Mouse (Mus musculus): Measurements from ENCODE around the gene C1qtnf2.

C1qtnf2 gene

GRCm38 (mm10) chr11:43474225-43474774, at the start of gene C1qtnf2:
C1qtnf2 (plus strand) TSS chr11:43474276.
- no peak for DNase-seq (ENCODE audit: low spot score)

- DNase-seq (ENCODE audit: low spot score), result no peak
These were observed 49.7 kb upstream of the C1qtnf2 start for GRCm38 (mm10) chr11:43424386-43424785.

DNA sequence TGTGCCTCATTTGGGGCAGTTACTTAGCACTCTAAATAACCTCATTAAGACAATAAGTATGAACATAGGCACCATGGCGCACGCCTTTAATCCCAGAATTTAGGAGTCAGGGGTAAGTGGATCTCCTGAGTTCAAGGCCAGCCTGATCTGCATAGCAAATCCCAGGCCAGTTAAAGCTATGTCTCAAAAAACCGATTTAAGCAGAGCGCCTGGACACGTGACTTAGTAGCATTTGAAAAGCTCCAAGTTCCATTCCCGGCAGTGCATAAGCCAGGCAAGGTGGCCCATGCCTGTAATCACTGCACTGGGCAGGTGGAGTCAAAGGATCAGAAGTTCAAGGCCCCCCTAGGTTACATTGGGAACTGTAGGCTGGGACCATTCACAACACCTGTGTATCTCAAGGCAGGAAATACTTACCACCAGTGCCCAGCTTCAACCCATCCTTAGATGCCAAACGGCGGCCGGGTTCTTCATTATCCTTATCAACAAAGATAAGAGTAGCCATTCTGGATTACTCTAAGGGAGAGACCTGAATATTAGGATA, 48.8 kb upstream of the C1qtnf2 start:
- no peak for DNase-seq (ENCODE audit: low spot score)

DNA sequence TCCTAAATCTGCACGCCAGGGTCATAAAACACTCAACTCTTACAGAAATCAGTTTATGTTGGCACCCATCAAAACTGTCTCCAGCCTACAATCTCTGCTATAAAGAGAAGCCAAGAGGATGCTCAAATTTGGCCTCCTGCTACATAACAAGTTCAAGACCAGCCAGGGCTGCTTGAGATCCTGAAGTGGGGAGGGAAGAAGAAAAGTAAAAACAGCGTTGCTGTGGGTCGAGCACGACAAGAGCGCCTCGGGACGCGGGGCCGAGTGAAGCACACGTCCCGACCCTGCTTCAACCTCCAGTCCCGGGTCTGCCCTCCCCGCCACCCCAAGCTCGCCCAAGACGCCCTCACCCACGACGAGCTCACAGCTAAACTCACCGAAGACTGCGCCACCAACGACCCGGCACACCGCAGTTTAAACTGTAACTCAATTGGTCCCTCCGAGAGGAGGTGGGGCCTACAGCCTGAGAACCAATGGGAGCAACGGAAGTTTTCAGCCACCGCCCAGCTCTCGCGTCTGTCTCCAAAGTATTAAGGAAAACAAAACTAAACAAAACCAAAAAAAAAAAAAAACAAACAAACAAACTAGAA, 48.2 kb upstream of the C1qtnf2 start, which contains the start of gene Pttg1:
TSS of gene Pttg1 (minus strand) at position 428 of the 590 bp plus-strand sequence.
- peak; percentile 90 for DNase-seq (ENCODE audit: low spot score)

GRCm38 (mm10) chr11:43426414-43426884, 47.6 kb upstream of the C1qtnf2 start:
- DNase-seq (ENCODE audit: low spot score), result peak; percentile 70

- peak; percentile 88 for DNase-seq (ENCODE audit: low spot score)
These were observed 40.6 kb upstream of the C1qtnf2 start, which contains the start of gene Slu7 for GRCm38 (mm10) chr11:43433254-43434023. Slu7 (plus strand) TSS chr11:43433744.

GRCm38 (mm10) chr11:43434024-43434407, 40.1 kb upstream of the C1qtnf2 start:
- DNase-seq (ENCODE audit: low spot score), result no peak

DNA sequence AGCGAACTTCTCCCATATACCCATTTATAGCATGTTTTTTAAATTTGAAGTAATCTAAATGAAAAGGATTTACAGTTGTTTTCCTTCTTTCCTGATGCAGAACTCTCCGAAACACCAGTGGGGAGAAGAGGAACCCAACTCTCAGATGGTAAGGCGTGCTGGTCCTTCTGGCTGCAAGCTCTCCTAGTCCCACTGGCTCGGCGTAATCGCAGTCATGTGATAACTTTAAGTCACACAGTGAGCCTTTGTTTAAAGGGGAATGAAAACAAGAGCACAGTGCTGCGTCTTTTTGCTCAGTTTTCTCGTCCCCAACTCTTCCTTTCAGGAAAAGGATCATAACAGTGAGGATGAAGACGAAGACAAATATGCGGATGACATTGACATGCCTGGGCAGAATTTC, 33.0 kb upstream of the C1qtnf2 start:
- DNase-seq (ENCODE audit: low spot score), result no peak

GRCm38 (mm10) chr11:43443183-43443582, 30.9 kb upstream of the C1qtnf2 start:
- DNase-seq (ENCODE audit: low spot score), result no peak

- DNase-seq (ENCODE audit: low spot score), result no peak
These were observed 24.2 kb upstream of the C1qtnf2 start for GRCm38 (mm10) chr11:43449916-43450315.

DNA sequence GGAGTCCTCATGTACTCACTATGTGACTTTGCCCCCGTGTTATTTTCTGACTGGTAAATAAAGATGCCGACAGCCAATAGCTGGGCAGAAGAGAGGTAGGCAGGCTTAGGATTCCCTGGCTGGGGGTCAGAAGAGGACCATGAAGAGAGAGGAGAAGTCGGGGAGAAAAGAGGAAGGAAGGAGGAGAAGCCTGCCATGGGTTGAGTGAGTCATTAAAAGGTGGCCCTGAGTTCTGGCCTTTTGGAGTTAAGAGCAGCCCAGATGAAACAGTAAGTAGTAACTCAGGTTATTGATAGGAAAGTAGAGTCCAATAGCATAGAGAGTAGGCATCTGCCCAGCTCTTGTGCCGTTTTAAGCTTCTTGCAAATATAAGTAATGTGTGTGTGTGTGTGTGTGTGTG, 22.8 kb upstream of the C1qtnf2 start:
- DNase-seq (ENCODE audit: low spot score), result no peak

- DNase-seq (ENCODE audit: low spot score), result peak; percentile 17
These were observed 21.8 kb upstream of the C1qtnf2 start for GRCm38 (mm10) chr11:43452266-43452665.

- no peak for DNase-seq (ENCODE audit: low spot score)
These were observed 10.9 kb upstream of the C1qtnf2 start for GRCm38 (mm10) chr11:43463204-43463603.

DNA sequence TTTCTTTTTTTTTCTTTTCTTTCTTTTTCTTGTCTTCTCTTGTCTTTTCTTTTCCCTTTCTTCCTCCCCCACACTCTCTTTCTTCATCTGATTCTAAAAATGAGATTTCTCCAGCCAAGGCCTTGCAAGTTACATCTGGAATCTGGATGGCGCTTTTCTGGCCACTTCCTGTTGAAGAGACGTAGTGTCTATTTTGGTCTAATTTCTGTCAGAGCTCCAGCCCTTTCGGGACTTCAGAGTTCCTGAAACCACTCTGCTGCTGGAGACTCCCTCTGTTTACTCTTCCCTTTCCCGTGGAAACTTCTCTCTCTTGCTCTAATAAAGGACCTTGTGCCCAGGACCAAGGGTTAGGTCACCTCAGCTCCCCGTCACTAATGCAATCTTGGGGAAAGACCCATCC, 4.0 kb upstream of the C1qtnf2 start:
- DNase-seq (ENCODE audit: low spot score), result peak; percentile 35

DNA sequence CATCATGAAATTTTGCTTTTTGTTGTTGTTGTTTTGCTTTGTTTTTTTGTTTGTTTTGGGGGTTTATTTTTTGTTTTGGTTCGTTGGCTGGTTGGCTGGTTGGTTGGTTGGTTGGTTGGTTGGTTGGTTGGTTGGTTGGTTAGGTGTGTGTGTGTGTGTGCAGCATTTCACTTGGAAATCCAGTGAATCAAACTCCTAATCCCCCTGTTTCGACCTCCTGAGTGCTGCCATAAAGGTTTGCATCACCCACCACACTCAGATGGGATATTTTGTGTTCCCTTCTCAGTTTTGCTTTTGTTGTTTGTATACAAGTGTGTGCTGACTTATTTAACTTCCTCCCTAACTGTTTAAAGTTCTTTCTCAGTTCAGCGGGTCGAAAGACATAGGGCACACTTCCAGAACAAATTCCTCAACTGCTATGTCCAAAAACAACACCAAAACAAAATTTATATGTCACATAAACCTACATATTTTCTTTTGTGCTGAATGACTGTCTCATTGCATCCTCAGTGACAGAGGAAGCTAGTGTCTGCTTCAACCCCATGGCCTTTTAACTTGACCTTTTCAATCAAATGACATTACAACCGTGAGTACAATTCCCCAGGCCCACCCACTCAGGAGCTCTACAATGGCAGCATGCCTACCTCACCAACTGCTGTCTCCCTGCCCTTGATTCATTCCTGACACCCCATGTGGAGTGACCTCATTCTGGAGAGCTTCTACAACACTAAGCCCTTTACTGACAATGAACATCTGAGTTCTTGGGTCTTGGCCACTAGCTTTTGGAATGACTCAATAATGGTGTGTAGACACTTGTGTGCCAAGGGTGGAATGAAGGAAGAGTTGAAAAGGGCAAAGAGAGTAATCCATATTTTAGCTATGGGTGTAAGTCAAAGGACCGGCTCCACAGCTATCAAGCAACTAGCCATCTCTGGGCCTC, 2.9 kb upstream of the C1qtnf2 start:
- DNase-seq (ENCODE audit: low spot score), result peak; percentile 75

GRCm38 (mm10) chr11:43473115-43473514, 961 bp upstream of the C1qtnf2 start:
- no peak for DNase-seq (ENCODE audit: low spot score)

- DNase-seq (ENCODE audit: low spot score), result no peak
These were observed 346 bp upstream of the C1qtnf2 start for GRCm38 (mm10) chr11:43473635-43474224.

- DNase-seq (ENCODE audit: low spot score), result no peak
These were observed 5.3 kb downstream of the C1qtnf2 start for GRCm38 (mm10) chr11:43479376-43479775.

DNA sequence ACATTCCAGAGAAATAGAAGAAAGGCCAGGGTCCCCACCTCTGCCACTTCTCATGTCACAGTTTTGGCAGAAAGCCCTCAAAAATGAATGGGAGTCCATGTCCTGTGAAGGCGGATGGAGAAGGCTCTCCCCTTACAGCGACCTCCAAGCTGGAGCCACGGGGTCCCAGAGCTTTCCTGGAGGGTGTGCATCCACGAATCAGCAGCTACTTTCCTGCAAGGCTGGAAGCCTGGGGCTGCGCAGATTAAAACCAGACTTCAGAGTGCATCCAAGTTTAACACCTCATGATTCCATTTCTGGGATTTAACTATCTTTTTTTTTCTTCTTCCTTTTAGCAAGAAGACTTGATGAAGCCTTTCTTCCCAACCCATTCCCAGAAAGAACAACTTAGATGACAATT, 6.5 kb downstream of the C1qtnf2 start:
- no peak for DNase-seq (ENCODE audit: low spot score)

GRCm38 (mm10) chr11:43481672-43482522, 7.8 kb downstream of the C1qtnf2 start:
- DNase-seq (ENCODE audit: low spot score), result no peak

Measured in adipocyte (in vitro differentiated cells).